Mouse (Mus musculus) midbrain, postnatal 0 days (tissue): ENCODE measurements at regions not wholly inside any gene's neighbourhood (a gene's known extent, or its start where the extent isn't known, plus 50 kb on each side); places are given as distances from the start of the nearest gene placed in this dataset.

ENCODE experiments used
- ATAC-seq: fragments of 200-750 bp; cut with Nextera tagmentation; 2 replicates; pipeline ENCODE4 v1.8.0; 2017; ENCODE audit warnings: moderate number of reproducible peaks, mild to moderate bottlenecking, moderate TSS enrichment, moderate library complexity; ENCODE audit not compliant: low FRiP score
- DNase-seq: peaks from one replicate; pipeline ENCODE4 v3.0.0-alpha.2; 2015; ENCODE audit warnings: low spot score
- H3K27ac ChIP-seq: fragments of 300-500 bp; sonication (generic); 2 replicates; pipeline ENCODE4 v1.5.1; 2014; ENCODE audit warnings: low read depth, mild to moderate bottlenecking, low read length, mixed read lengths
- H3K27me3 ChIP-seq: fragments of 300-500 bp; sonication (generic); 2 replicates; pipeline ENCODE4 v1.6.1; 2014; ENCODE audit warnings: low read length, control low read depth, mixed read lengths; ENCODE audit not compliant: insufficient read depth
- H3K36me3 ChIP-seq: fragments of 300-500 bp; sonication (generic); 2 replicates; pipeline ENCODE4 v1.6.1; 2014; ENCODE audit warnings: low read length, control low read depth, mixed read lengths; ENCODE audit not compliant: insufficient read depth
- H3K4me1 ChIP-seq: fragments of 300-500 bp; sonication (generic); 2 replicates; pipeline ENCODE4 v1.6.1; 2014; ENCODE audit warnings: mild to moderate bottlenecking, control low read depth, antibody characterized with exemption, low read length, mixed read lengths; ENCODE audit not compliant: insufficient read depth
- H3K4me2 ChIP-seq: fragments of 300-500 bp; sonication (generic); 2 replicates; pipeline ENCODE4 v1.6.1; 2014; ENCODE audit warnings: low read depth, mild to moderate bottlenecking, low read length, mixed read lengths; ENCODE audit not compliant: poor library complexity, severe bottlenecking
- H3K4me3 ChIP-seq: fragments of 300-500 bp; sonication (generic); 2 replicates; pipeline ENCODE4 v1.5.1; 2014; ENCODE audit warnings: low read depth, mild to moderate bottlenecking, low read length, moderate library complexity
- H3K9ac ChIP-seq: fragments of 300-500 bp; sonication (generic); replicated peaks from 2 replicates; pipeline ENCODE4 v1.6.1; 2014; ENCODE audit warnings: mild to moderate bottlenecking, low read length, moderate library complexity, mixed read lengths; ENCODE audit not compliant: poor library complexity, severe bottlenecking
- H3K9me3 ChIP-seq: fragments of 300-500 bp; sonication (generic); 2 replicates; pipeline ENCODE4 v1.6.1; 2016; ENCODE audit warnings: low read length, control low read depth
- CTCF ChIP-seq: IDR thresholded peaks from 2 replicates; pipeline ENCODE4 v1.5.1; 2016; ENCODE audit warnings: antibody characterized with exemption, mild to moderate bottlenecking
- WGBS: fragments of 180-500 bp; shearing (Covaris S2); extraction: QIAGEN DNeasy Blood & Tissue Kit; methylation state at CpG from one replicate; pipeline ENCODE4 v1.1.7; 2014; 5-methylcytosine and 5-hydroxymethylcytosine counted together

DNA sequence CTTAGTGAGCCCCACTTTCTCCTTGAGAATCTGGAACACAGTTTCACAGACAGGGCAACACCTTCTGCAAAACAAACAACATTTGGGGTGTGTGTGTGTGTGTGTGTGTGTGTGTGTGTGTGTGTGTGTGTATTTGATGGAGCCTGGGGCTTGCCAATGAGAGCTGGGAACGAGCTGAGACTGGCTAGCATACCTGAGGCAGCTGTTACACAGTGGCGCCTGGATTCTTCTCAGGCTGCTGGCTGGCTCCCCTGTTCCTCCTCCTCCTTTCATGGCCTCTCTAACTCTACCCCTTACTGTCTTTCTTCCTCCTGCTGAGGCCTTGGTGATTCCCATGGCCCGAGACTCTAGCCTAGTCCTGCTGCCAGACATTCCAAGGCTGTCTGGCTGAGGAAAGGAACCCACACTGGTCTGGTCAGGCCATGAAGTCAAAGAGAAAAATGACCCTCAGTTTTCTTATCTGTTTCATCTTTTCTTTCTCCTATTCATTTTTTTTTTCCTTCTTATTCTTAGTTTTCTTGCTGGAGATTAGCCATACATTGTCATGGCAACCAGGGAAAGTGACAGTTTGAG is 79.6 kb upstream of the Sem1 start:
- no peak for TF ChIP-seq CTCF
- 39% methylated on average over 3 of the region's 3 CpGs for WGBS

DNA sequence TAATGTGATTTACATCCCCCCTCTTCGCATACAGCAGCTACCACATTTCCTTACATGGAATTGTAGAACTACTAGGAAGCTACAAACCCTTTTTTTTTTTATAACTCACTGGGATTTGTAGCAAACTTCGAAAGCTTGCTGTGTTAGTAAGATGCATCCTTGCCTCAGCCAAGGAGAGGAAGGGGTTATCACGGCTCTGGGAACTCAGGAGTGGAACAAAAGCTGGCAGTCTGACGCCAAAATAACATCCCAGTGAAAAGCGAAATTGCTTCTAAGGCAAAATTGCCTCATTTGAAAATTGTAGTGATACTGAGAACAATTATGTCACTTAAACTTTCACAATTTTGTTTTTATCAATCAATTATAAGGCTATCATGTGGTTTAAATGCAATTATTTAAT is 81.6 kb upstream of the Sem1 start:
- 63% methylated on average over 5 of the region's 5 CpGs for WGBS
- no peak for ATAC-seq
- Histone ChIP-seq H3K36me3 (no peaks in the 10 kb centered on the region), H3K27ac (no peak overlapping the region), H3K27me3 (no peaks in the 10 kb centered on the region), H3K4me1 (no peaks in the 10 kb centered on the region; the same call in 1 of the 2 replicates), H3K9me3 (no peaks in the 10 kb centered on the region), H3K4me3 (no peak overlapping the region), H3K4me2 (no peak overlapping the region), H3K9ac (no peak overlapping the region)
- TF ChIP-seq CTCF, result no peak
- DNase-seq, result no peak

More for the DNA sequence above, 79.6 kb upstream of the Sem1 start:
- no peaks in the 10 kb centered on the region for H3K27me3 ChIP-seq
- H3K27ac ChIP-seq, result no peak overlapping the region
- ATAC-seq (no peak), DNase-seq (no peak)
- no peaks in the 10 kb centered on the region for H3K9me3 ChIP-seq
- H3K4me1 ChIP-seq, result no peaks in the 10 kb centered on the region; the same call in 1 of the 2 replicates
- H3K36me3 ChIP-seq, result no peaks in the 10 kb centered on the region
- no peak overlapping the region for H3K9ac ChIP-seq
- H3K4me3 ChIP-seq, result no peak overlapping the region
- H3K4me2 ChIP-seq, result no peak overlapping the region

DNA sequence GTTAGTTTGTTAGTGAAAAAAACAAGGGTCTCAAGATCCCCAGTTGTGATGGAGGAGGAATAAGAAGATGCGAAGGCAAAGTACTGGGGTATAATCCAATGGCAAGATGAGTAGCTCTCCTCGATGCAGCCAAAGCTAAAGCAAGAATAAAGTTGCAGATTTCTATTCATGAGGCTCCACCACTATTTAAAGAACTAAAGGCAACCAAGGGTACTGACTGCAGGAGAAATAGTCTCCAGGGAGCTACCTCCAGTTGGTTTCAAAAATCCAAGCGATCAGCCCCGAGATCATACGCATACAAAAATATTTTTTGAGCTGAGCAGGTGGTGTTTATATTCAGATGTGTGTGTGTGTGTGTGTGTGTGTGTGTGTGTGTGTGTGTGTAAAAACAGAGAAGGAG is 88.3 kb upstream of the Sem1 start:
- no peak for ATAC-seq
- H3K27me3 ChIP-seq, result no peaks in the 10 kb centered on the region
- H3K4me2 ChIP-seq, result no peak overlapping the region
- 79% methylated on average over 5 of the region's 5 CpGs for WGBS
- no peaks in the 10 kb centered on the region for H3K4me1 ChIP-seq
- H3K36me3 ChIP-seq, result no peaks in the 10 kb centered on the region
- no peaks in the 10 kb centered on the region for H3K9me3 ChIP-seq
- no peak overlapping the region for H3K4me3 ChIP-seq
- H3K27ac ChIP-seq, result no peak overlapping the region
- H3K9ac ChIP-seq, result no peak overlapping the region
- TF ChIP-seq CTCF, result no peak
- DNase-seq, result no peak

DNA sequence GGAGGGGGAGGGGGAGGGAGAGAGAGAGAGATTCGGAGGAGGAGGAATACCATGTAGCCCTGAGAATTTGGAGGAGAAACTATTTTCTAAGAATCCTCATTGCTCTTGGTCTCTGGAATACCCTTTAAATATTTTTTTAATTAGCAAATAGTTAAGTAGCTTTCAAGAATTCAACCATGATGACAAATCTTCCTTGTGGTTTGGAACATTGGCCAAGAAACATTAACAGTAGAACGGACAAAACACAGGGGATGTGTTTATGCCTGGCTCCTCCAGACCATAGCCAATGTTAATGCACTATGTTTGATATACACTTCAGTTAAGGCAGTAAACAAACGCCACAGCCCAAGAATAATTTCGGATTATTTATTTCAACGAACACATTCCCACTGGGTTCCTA is 110.8 kb upstream of the Sem1 start:
- no peak for ATAC-seq
- WGBS, result 63% methylated on average over 5 of the region's 5 CpGs

DNA sequence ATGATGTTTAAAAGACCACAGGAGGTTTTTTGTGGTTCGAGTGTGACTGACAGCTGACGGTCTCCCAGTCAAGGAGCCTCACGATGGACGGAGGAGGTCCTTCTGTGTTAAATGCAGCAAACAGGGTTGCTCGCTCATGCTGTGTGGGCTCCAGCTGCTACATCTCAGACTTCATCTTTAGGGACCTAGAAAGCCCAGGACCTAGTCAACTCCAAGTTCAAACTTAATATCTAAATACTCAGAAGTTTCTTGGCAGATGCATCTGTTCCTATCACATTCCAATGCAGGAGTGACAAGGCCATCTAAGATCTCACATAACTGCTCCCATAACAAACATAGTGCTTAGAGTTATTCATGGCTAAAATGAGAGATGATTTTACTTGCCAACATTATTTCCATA is 111.7 kb upstream of the Sem1 start:
- H3K9me3 ChIP-seq, result no peaks in the 10 kb centered on the region
- no peaks in the 10 kb centered on the region for H3K4me1 ChIP-seq
- ATAC-seq (no peak), DNase-seq (no peak)
- H3K27me3 ChIP-seq, result no peaks in the 10 kb centered on the region
- H3K4me3 ChIP-seq, result no peak overlapping the region
- H3K9ac ChIP-seq, result no peak overlapping the region
- TF ChIP-seq CTCF, result no peak
- no peaks in the 10 kb centered on the region for H3K36me3 ChIP-seq
- no peak overlapping the region for H3K4me2 ChIP-seq
- H3K27ac ChIP-seq, result no peak overlapping the region
- WGBS, result 79% methylated on average over 5 of the region's 5 CpGs

More for the DNA sequence above, 110.8 kb upstream of the Sem1 start:
- H3K9ac ChIP-seq, result no peak overlapping the region
- H3K9me3 ChIP-seq, result no peaks in the 10 kb centered on the region
- no peak overlapping the region for H3K4me3 ChIP-seq
- H3K27ac ChIP-seq, result no peak overlapping the region
- no peaks in the 10 kb centered on the region for H3K36me3 ChIP-seq
- no peak for DNase-seq
- TF ChIP-seq CTCF, result no peak
- H3K4me1 ChIP-seq, result no peaks in the 10 kb centered on the region
- H3K27me3 ChIP-seq, result no peaks in the 10 kb centered on the region
- no peak overlapping the region for H3K4me2 ChIP-seq

DNA sequence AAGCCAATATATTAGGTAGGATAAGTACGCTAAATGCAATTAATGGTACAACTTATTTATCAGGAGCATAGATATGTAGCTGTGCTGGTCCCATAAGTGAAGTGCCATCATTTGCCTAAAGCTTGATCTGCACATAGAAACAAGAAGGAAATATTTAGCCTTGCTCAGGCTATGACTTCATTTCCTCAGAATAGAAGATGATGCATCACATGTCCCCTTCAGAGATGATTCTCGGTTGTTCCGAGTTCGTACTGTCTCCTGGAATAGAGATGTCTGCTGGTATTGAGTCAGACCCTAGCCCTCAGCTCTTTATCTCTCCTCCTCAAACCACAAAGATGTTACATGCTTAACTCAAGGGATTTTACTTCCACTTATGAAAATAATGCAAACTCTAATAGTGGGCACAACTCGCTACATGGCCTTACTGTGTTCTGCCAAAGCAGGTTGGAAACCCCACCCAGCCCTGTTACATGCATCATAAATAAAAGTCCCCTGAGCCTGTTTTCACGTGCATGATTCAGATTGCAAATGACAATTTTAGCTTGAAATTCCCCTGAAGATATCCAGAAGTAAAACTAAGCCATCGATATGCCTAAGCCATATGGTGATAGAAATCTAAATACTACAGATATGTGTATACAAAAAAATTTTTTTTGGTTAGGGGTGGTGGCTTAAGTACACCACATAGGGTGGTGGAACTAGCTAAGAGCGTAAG is 113.8 kb upstream of the Sem1 start:
- 88% methylated on average over 8 of the region's 8 CpGs for WGBS
- Histone ChIP-seq H3K9me3 (no peaks in the 10 kb centered on the region), H3K36me3 (no peaks in the 10 kb centered on the region), H3K27me3 (no peaks in the 10 kb centered on the region), H3K4me2 (no peak overlapping the region), H3K4me1 (no peaks in the 10 kb centered on the region), H3K27ac (no peak overlapping the region), H3K9ac (no peak overlapping the region), H3K4me3 (no peak overlapping the region)
- no peak for TF ChIP-seq CTCF
- ATAC-seq (no peak), DNase-seq (no peak)
